Mouse (Mus musculus): ENCODE data around the gene Ctf1. TPM values are rescaled to one million over a fixed set of nuclear protein-coding genes. Genes with fewer than 3 reads are reported as not detected.
A peak's percentile ranks its signal among the peaks of the same experiment; 100 is the strongest.

Ctf1 gene
- polyA plus RNA-seq (2015; fragmentation: Nextera tagmentation; extraction: Ambion mirVana), result 25.9 and 29.8 TPM in 2 replicates

- Histone ChIP-seq H3K9ac (peak within 1 kb of the TSS; percentile 45), H3K4me2 (replicated peaks) (peak within 1 kb of the TSS; percentile 63), H3K4me3 (replicated peaks) (peak within 1 kb of the TSS; percentile 48), H3K4me1 (peaks cover 55% of the 10 kb centered on the region), H3K27ac (replicated peaks) (peak within 1 kb of the TSS; percentile 99), H3K9me3 (replicated peaks) (no peaks in the 10 kb centered on the region), H3K36me3 (no peaks in the 10 kb centered on the region), H3K27me3 (no peaks in the 10 kb centered on the region)
- WGBS, result 2% methylated on average over 28 of the region's 28 CpGs
- ATAC-seq (ENCODE audit: insufficient number of reproducible peaks, low FRiP score, low TSS enrichment, low read depth), result peak; percentile 65
Observed at GRCm38 (mm10) chr7:127712461-127713385, at the start of gene Ctf1. Gene Ctf1, plus strand, starts transcription at chr7:127712736.

GRCm38 (mm10) chr7:127662926-127663325 is 49.6 kb upstream of the Ctf1 start:
- H3K9me3 ChIP-seq (replicated peaks), result no peaks in the 10 kb centered on the region
- peaks cover 38% of the 10 kb centered on the region for H3K36me3 ChIP-seq
- 89% methylated on average over 6 of the region's 6 CpGs for WGBS

GRCm38 (mm10) chr7:127666066-127666654 is 46.4 kb upstream of the Ctf1 start:
- H3K9me3 ChIP-seq (replicated peaks), result no peaks in the 10 kb centered on the region
- H3K4me2 ChIP-seq (replicated peaks), result no peak overlapping the region
- H3K27me3 ChIP-seq, result no peaks in the 10 kb centered on the region
- H3K27ac ChIP-seq (replicated peaks), result no peak overlapping the region
- H3K9ac ChIP-seq, result no peak overlapping the region
- 91% methylated on average over 6 of the region's 6 CpGs for WGBS
- no peak for ATAC-seq (ENCODE audit: insufficient number of reproducible peaks, low FRiP score, low TSS enrichment, low read depth)
- H3K4me1 ChIP-seq, result no peaks in the 10 kb centered on the region
- peaks cover 36% of the 10 kb centered on the region for H3K36me3 ChIP-seq
- no peak overlapping the region for H3K4me3 ChIP-seq (replicated peaks)

More at GRCm38 (mm10) chr7:127662926-127663325, 49.6 kb upstream of the Ctf1 start:
- no peak overlapping the region for H3K9ac ChIP-seq
- H3K27me3 ChIP-seq, result no peaks in the 10 kb centered on the region
- no peak overlapping the region for H3K27ac ChIP-seq (replicated peaks)
- no peak for ATAC-seq (ENCODE audit: insufficient number of reproducible peaks, low FRiP score, low TSS enrichment, low read depth)
- no peak overlapping the region for H3K4me2 ChIP-seq (replicated peaks)
- H3K4me3 ChIP-seq (replicated peaks), result no peak overlapping the region
- H3K4me1 ChIP-seq, result no peaks in the 10 kb centered on the region

- 91% methylated on average over 13 of the region's 13 CpGs for WGBS
Observed at GRCm38 (mm10) chr7:127666679-127667078, 45.9 kb upstream of the Ctf1 start.

GRCm38 (mm10) chr7:127667171-127667570 is 45.4 kb upstream of the Ctf1 start:
- Histone ChIP-seq H3K36me3 (peaks cover 31% of the 10 kb centered on the region), H3K4me3 (replicated peaks) (no peak overlapping the region), H3K27ac (replicated peaks) (no peak overlapping the region), H3K4me2 (replicated peaks) (no peak overlapping the region), H3K9ac (no peak overlapping the region), H3K4me1 (no peaks in the 10 kb centered on the region), H3K27me3 (no peaks in the 10 kb centered on the region), H3K9me3 (replicated peaks) (no peaks in the 10 kb centered on the region)
- 79% methylated on average over 8 of the region's 8 CpGs for WGBS
- ATAC-seq (ENCODE audit: insufficient number of reproducible peaks, low FRiP score, low TSS enrichment, low read depth), result no peak

More at GRCm38 (mm10) chr7:127666679-127667078, 45.9 kb upstream of the Ctf1 start:
- Histone ChIP-seq H3K9me3 (replicated peaks) (no peaks in the 10 kb centered on the region), H3K36me3 (peaks cover 33% of the 10 kb centered on the region), H3K9ac (no peak overlapping the region), H3K4me2 (replicated peaks) (no peak overlapping the region), H3K27me3 (no peaks in the 10 kb centered on the region), H3K4me1 (no peaks in the 10 kb centered on the region), H3K27ac (replicated peaks) (no peak overlapping the region), H3K4me3 (replicated peaks) (no peak overlapping the region)
- ATAC-seq (ENCODE audit: insufficient number of reproducible peaks, low FRiP score, low TSS enrichment, low read depth), result no peak

GRCm38 (mm10) chr7:127671880-127672774 is 40.4 kb upstream of the Ctf1 start:
- Histone ChIP-seq H3K27ac (replicated peaks) (no peak overlapping the region), H3K4me3 (replicated peaks) (no peak overlapping the region), H3K4me1 (peaks cover 3% of the 10 kb centered on the region; the same call in 1 of the 2 replicates), H3K36me3 (peaks cover 3% of the 10 kb centered on the region; the same call in 1 of the 2 replicates), H3K9ac (no peak overlapping the region), H3K27me3 (no peaks in the 10 kb centered on the region), H3K4me2 (replicated peaks) (no peak overlapping the region), H3K9me3 (replicated peaks) (no peaks in the 10 kb centered on the region)
- WGBS, result 68% methylated on average over 11 of the region's 11 CpGs
- no peak for ATAC-seq (ENCODE audit: insufficient number of reproducible peaks, low FRiP score, low TSS enrichment, low read depth)

- Histone ChIP-seq H3K27ac (replicated peaks) (no peak overlapping the region), H3K27me3 (no peaks in the 10 kb centered on the region), H3K9ac (no peak overlapping the region), H3K4me2 (replicated peaks) (no peak overlapping the region), H3K4me3 (replicated peaks) (no peak overlapping the region), H3K4me1 (peaks cover 3% of the 10 kb centered on the region; the same call in 1 of the 2 replicates), H3K36me3 (peaks cover 5% of the 10 kb centered on the region; the same call in 1 of the 2 replicates), H3K9me3 (replicated peaks) (no peaks in the 10 kb centered on the region)
- ATAC-seq (ENCODE audit: insufficient number of reproducible peaks, low FRiP score, low TSS enrichment, low read depth), result no peak
- 77% methylated on average over 4 of the region's 4 CpGs for WGBS
Observed at GRCm38 (mm10) chr7:127672776-127673175, 39.8 kb upstream of the Ctf1 start.

GRCm38 (mm10) chr7:127674977-127675376 is 37.6 kb upstream of the Ctf1 start:
- 0 out of 2 replicates have a peak overlapping the region, but pooled peaks have one; percentile 8 for H3K4me2 ChIP-seq (replicated peaks)
- H3K27me3 ChIP-seq, result no peaks in the 10 kb centered on the region
- no peak overlapping the region for H3K9ac ChIP-seq
- no peak overlapping the region for H3K4me3 ChIP-seq (replicated peaks)
- peak; percentile 79 for ATAC-seq (ENCODE audit: insufficient number of reproducible peaks, low FRiP score, low TSS enrichment, low read depth)
- H3K4me1 ChIP-seq, result peaks cover 3% of the 10 kb centered on the region; the same call in 1 of the 2 replicates
- H3K9me3 ChIP-seq (replicated peaks), result no peaks in the 10 kb centered on the region
- peaks cover 5% of the 10 kb centered on the region; the same call in 1 of the 2 replicates for H3K36me3 ChIP-seq
- peak overlapping the region; percentile 60 for H3K27ac ChIP-seq (replicated peaks)
- WGBS, result 1% methylated on average over 5 of the region's 5 CpGs

- Histone ChIP-seq H3K27ac (replicated peaks) (peak overlapping the region; percentile 60), H3K4me2 (replicated peaks) (0 out of 2 replicates have a peak overlapping the region, but pooled peaks have one; percentile 8), H3K36me3 (peaks cover 5% of the 10 kb centered on the region; the same call in 1 of the 2 replicates), H3K4me3 (replicated peaks) (no peak overlapping the region), H3K4me1 (peaks cover 3% of the 10 kb centered on the region; the same call in 1 of the 2 replicates), H3K9ac (no peak overlapping the region), H3K27me3 (no peaks in the 10 kb centered on the region), H3K9me3 (replicated peaks) (no peaks in the 10 kb centered on the region)
- peak; percentile 78; the same call in 1 of the 2 replicates for ATAC-seq (ENCODE audit: insufficient number of reproducible peaks, low FRiP score, low TSS enrichment, low read depth)
- 65% methylated on average over 9 of the region's 9 CpGs for WGBS
Observed at GRCm38 (mm10) chr7:127675391-127675811, 37.1 kb upstream of the Ctf1 start.

GRCm38 (mm10) chr7:127677077-127677476 is 35.5 kb upstream of the Ctf1 start:
- peaks cover 3% of the 10 kb centered on the region; the same call in 1 of the 2 replicates for H3K4me1 ChIP-seq
- ATAC-seq (ENCODE audit: insufficient number of reproducible peaks, low FRiP score, low TSS enrichment, low read depth), result no peak

More at GRCm38 (mm10) chr7:127677077-127677476, 35.5 kb upstream of the Ctf1 start:
- H3K36me3 ChIP-seq, result peaks cover 5% of the 10 kb centered on the region; the same call in 1 of the 2 replicates
- H3K27ac ChIP-seq (replicated peaks), result no peak overlapping the region
- no peaks in the 10 kb centered on the region for H3K27me3 ChIP-seq
- no peak overlapping the region for H3K4me2 ChIP-seq (replicated peaks)
- H3K9ac ChIP-seq, result no peak overlapping the region
- no peaks in the 10 kb centered on the region for H3K9me3 ChIP-seq (replicated peaks)
- WGBS, result 74% methylated on average over 6 of the region's 6 CpGs
- no peak overlapping the region for H3K4me3 ChIP-seq (replicated peaks)

Data from embryonic facial prominence, embryonic 15.5 days (tissue).